Mouse (Mus musculus): ENCODE results near the gene Gm42517. TPM values are rescaled to one million over a fixed set of nuclear protein-coding genes. Genes with fewer than 3 reads are reported as not detected.

Gm42517 gene
- total RNA-seq, 4 experiments from 2014 or later, result 48.4 to 55.0 (median 51.3) TPM

- DNase-seq (ENCODE audit: low spot score in 2 of 2), result no peak
These were observed 18.1 kb downstream of the Gm42517 start for GRCm38 (mm10) chr5:108349511-108350148.

DNA sequence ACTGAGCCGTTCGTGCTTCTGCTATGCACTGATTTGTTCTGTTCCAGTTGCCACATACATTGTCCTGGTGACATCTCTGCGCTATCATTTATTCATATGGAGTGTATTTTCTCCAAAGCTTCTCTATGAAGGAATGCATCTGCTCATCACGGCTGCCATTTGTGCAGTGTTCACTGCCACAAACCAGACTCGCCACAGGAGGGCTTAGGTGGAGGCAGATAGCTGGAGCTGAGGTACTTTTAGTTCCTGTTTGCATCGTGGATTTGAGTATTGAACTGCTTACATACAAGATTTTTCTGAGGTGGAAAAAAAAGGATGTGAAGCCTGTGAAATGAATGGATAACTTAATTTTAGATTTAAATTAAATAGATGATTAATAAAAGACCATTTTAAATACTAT lies 19.9 kb downstream of the Gm42517 start:
- no peak for DNase-seq (ENCODE audit: low spot score in 2 of 2)

GRCm38 (mm10) chr5:108345313-108346071 lies 22.2 kb downstream of the Gm42517 start:
- no peak for DNase-seq (ENCODE audit: low spot score in 2 of 2)

DNA sequence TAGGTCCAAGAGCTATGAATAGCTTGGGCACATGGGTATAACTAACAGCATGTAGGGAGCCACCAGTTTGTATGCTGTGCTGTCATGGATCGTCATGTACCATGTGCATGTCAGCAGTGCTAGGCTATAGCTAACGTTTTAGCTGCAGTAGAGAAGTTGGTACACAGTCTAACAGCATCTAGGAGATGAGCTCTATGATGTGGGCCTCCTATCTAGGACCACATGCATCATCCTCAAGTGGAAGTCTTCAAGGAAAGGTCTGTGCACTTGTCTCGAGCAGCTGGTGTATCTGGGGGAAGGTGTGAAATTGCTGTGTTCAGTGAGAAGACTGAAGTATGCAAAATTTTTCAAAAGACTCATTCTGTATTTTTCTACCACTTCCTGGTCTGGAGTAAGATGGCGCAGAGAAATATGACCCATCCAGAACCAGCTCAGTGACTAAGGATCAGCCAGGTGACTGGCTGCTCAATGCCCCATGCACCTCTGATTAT lies 24.0 kb downstream of the Gm42517 start:
- no peak for DNase-seq (ENCODE audit: low spot score in 2 of 2)

- no peak for DNase-seq (ENCODE audit: low spot score in 2 of 2)
These were observed 29.7 kb downstream of the Gm42517 start for GRCm38 (mm10) chr5:108338049-108338448.

- DNase-seq (ENCODE audit: low spot score in 2 of 2), result no peak
These were observed 30.3 kb downstream of the Gm42517 start for GRCm38 (mm10) chr5:108337385-108337784.

DNA sequence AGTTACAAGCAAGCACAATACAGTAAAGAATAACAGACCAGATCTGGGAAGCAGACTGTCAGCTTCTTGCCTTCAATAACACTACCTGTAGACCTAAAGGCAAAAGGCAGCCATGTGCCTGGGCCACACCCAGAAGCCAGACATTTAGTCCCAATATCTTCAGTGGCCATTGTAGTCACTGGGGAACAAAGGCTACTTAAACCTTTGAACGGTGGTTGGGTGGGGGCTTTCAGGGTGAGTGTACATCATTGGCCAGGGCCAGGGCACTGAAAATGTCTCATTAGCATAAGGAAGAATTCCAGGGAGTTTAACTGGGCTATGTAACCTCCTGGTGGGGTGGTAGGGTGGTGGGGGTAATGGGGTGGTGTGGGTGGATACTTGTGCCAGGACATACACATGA lies 36.7 kb downstream of the Gm42517 start:
- DNase-seq (ENCODE audit: low spot score in 2 of 2), result no peak

Other genes starting within 250 kb of the Gm42517 start
- gene Tmed5, start 235.3 kb downstream of the Gm42517 start, total RNA-seq (2022), result 10 to 100 TPM; 22.3 to 25.2 (median 23.8) TPM
- 1 to 10 TPM in 3 of 4 experiments, under 1 TPM in 1; 1.00 to 1.6 (median 1.4) TPM for gene Ccdc18, start 235.0 kb downstream of the Gm42517 start, total RNA-seq (2022)
- 10 to 100 TPM; 30.5 to 32.4 (median 31.0) TPM for gene Dr1, start 99.0 kb downstream of the Gm42517 start, total RNA-seq (2022)
- gene Pigg, start 55.3 kb downstream of the Gm42517 start, total RNA-seq (2022), result 10 to 100 TPM; 11.1 to 11.5 (median 11.3) TPM
- under 1 TPM; 0.26 to 0.68 (median 0.38) TPM for gene Pde6b, start 20.5 kb upstream of the Gm42517 start, total RNA-seq (2022)
- 100 to 1,000 TPM; 110 to 288 (median 188) TPM for gene Atp5k, start 66.5 kb upstream of the Gm42517 start, total RNA-seq (2022)
- 1 to 10 TPM in 3 of 4 experiments, under 1 TPM in 1; 0.81 to 1.4 (median 1.2) TPM for gene Mfsd7a, start 81.0 kb upstream of the Gm42517 start, total RNA-seq (2022)
- 10 to 100 TPM; 36.7 to 41.7 (median 38.5) TPM for gene Pcgf3, start 93.3 kb upstream of the Gm42517 start, total RNA-seq (2022)
- gene Cplx1, start 182.1 kb upstream of the Gm42517 start, total RNA-seq (2022), result 100 to 1,000 TPM; 724 to 785 (median 735) TPM